Mouse (Mus musculus) neural tube, embryonic 12.5 days (tissue): Measurements from ENCODE around the gene Itga4. TPM values are rescaled to one million over a fixed set of nuclear protein-coding genes. Genes with fewer than 3 reads are reported as not detected.

ENCODE experiments used
- ATAC-seq: fragments of 200-750 bp; cut with Nextera tagmentation; 2 replicates; pipeline ENCODE4 v1.8.0; 2017; ENCODE audit warnings: low read depth, mild to moderate bottlenecking, moderate TSS enrichment, moderate library complexity; ENCODE audit not compliant: low FRiP score
- H3K27ac ChIP-seq: fragments of 300-500 bp; sonication (generic); 2 replicates; pipeline ENCODE4 v1.5.1; 2016
- H3K27me3 ChIP-seq: fragments of 300-500 bp; sonication (generic); replicated peaks from 2 replicates; pipeline ENCODE4 v1.6.1; 2016; ENCODE audit warnings: mild to moderate bottlenecking
- H3K36me3 ChIP-seq: fragments of 300-500 bp; sonication (generic); 2 replicates; pipeline ENCODE4 v1.6.1; 2016; ENCODE audit warnings: mild to moderate bottlenecking
- H3K4me1 ChIP-seq: fragments of 300-500 bp; sonication (generic); 2 replicates; pipeline ENCODE4 v1.6.1; 2016
- H3K4me2 ChIP-seq: fragments of 300-500 bp; sonication (generic); replicated peaks from 2 replicates; pipeline ENCODE4 v1.6.1; 2016; ENCODE audit warnings: mild to moderate bottlenecking
- H3K4me3 ChIP-seq: fragments of 300-500 bp; sonication (generic); 2 replicates; pipeline ENCODE4 v1.5.1; 2016
- H3K9ac ChIP-seq: fragments of 300-500 bp; sonication (generic); 2 replicates; pipeline ENCODE4 v1.6.1; 2016; ENCODE audit warnings: mild to moderate bottlenecking
- H3K9me3 ChIP-seq: fragments of 300-500 bp; sonication (generic); 2 replicates; pipeline ENCODE4 v1.6.1; 2016; ENCODE audit warnings: mild to moderate bottlenecking
- WGBS: fragments of 180-500 bp; shearing (Covaris S2); methylation state at CpG from one replicate; pipeline ENCODE4 v1.1.7; 2016; 5-methylcytosine and 5-hydroxymethylcytosine counted together
- polyA plus RNA-seq: library from polyadenylated mRNA; unstranded; fragments of >200 nt; fragmentation: Nextera tagmentation; extraction: Ambion mirVana; gene quantifications from 2 replicates; pipeline ENCODE4 v1.2.1, GENCODE M21; 2016

Itga4 gene
- polyA plus RNA-seq, 1 experiment from 2014 or later: 7.2 TPM

GRCm38 (mm10) chr2:79367451-79368450 lies 112.5 kb downstream of the Itga4 start:
- ATAC-seq: 0 out of 2 replicates have a peak, but pooled peaks have one; percentile 13

GRCm38 (mm10) chr2:79368661-79369060 lies 113.4 kb downstream of the Itga4 start:
- Histone ChIP-seq H3K9ac (no peak overlapping the region), H3K9me3 (no peaks in the 10 kb centered on the region), H3K4me1 (no peaks in the 10 kb centered on the region), H3K27me3 (no peaks in the 10 kb centered on the region), H3K36me3 (no peaks in the 10 kb centered on the region), H3K27ac (no peak overlapping the region), H3K4me2 (no peak overlapping the region), H3K4me3 (no peak overlapping the region)
- ATAC-seq: no peak
- 85% methylated on average over 12 of the region's 12 CpGs for WGBS

More at GRCm38 (mm10) chr2:79367451-79368450, 112.5 kb downstream of the Itga4 start:
- no peak overlapping the region for H3K9ac ChIP-seq
- WGBS: 78% methylated on average over 18 of the region's 18 CpGs
- no peak overlapping the region for H3K27ac ChIP-seq
- no peak overlapping the region for H3K4me3 ChIP-seq
- H3K36me3 ChIP-seq: no peaks in the 10 kb centered on the region
- H3K9me3 ChIP-seq: no peaks in the 10 kb centered on the region
- H3K27me3 ChIP-seq: no peaks in the 10 kb centered on the region
- H3K4me1 ChIP-seq: no peaks in the 10 kb centered on the region
- H3K4me2 ChIP-seq: no peak overlapping the region

GRCm38 (mm10) chr2:79369061-79369524 lies 113.9 kb downstream of the Itga4 start:
- Histone ChIP-seq H3K27ac (no peak overlapping the region), H3K4me3 (no peak overlapping the region), H3K27me3 (no peaks in the 10 kb centered on the region), H3K4me1 (no peaks in the 10 kb centered on the region), H3K9ac (no peak overlapping the region), H3K4me2 (no peak overlapping the region), H3K36me3 (no peaks in the 10 kb centered on the region), H3K9me3 (no peaks in the 10 kb centered on the region)
- WGBS: 62% methylated on average over 7 of the region's 7 CpGs
- ATAC-seq: no peak

GRCm38 (mm10) chr2:79369905-79370304 lies 114.7 kb downstream of the Itga4 start:
- Histone ChIP-seq H3K27ac (no peak overlapping the region), H3K9ac (no peak overlapping the region), H3K9me3 (no peaks in the 10 kb centered on the region), H3K36me3 (no peaks in the 10 kb centered on the region), H3K4me1 (no peaks in the 10 kb centered on the region), H3K4me2 (no peak overlapping the region), H3K27me3 (no peaks in the 10 kb centered on the region), H3K4me3 (no peak overlapping the region)
- no peak for ATAC-seq
- 86% methylated on average over 4 of the region's 4 CpGs for WGBS

- Histone ChIP-seq H3K4me1 (no peaks in the 10 kb centered on the region), H3K9ac (no peak overlapping the region), H3K36me3 (no peaks in the 10 kb centered on the region), H3K4me2 (no peak overlapping the region), H3K4me3 (no peak overlapping the region), H3K27me3 (no peaks in the 10 kb centered on the region), H3K27ac (no peak overlapping the region), H3K9me3 (no peaks in the 10 kb centered on the region)
- 87% methylated on average over 9 of the region's 9 CpGs for WGBS
- ATAC-seq: no peak
Observed at GRCm38 (mm10) chr2:79370711-79371312, 115.6 kb downstream of the Itga4 start.

- Histone ChIP-seq H3K9ac (no peak overlapping the region), H3K9me3 (no peaks in the 10 kb centered on the region), H3K4me1 (no peaks in the 10 kb centered on the region), H3K4me3 (no peak overlapping the region), H3K4me2 (no peak overlapping the region), H3K36me3 (no peaks in the 10 kb centered on the region), H3K27ac (no peak overlapping the region), H3K27me3 (no peaks in the 10 kb centered on the region)
- no peak for ATAC-seq
- 90% methylated on average over 7 of the region's 7 CpGs for WGBS
Observed at GRCm38 (mm10) chr2:79371326-79372153, 116.3 kb downstream of the Itga4 start.

- Histone ChIP-seq H3K4me3 (no peak overlapping the region), H3K4me2 (no peak overlapping the region), H3K4me1 (no peaks in the 10 kb centered on the region), H3K27me3 (no peaks in the 10 kb centered on the region), H3K9ac (no peak overlapping the region), H3K9me3 (no peaks in the 10 kb centered on the region), H3K27ac (no peak overlapping the region), H3K36me3 (no peaks in the 10 kb centered on the region)
- ATAC-seq: no peak
- 74% methylated on average over 2 of the region's 2 CpGs for WGBS
Observed at GRCm38 (mm10) chr2:79372154-79372467, 116.9 kb downstream of the Itga4 start.

- no peak overlapping the region for H3K4me2 ChIP-seq
- no peak overlapping the region for H3K4me3 ChIP-seq
- H3K9ac ChIP-seq: no peak overlapping the region
- H3K27me3 ChIP-seq: no peaks in the 10 kb centered on the region
- 50% methylated on average over 6 of the region's 6 CpGs for WGBS
- peak; percentile 60 for ATAC-seq
- no peaks in the 10 kb centered on the region for H3K36me3 ChIP-seq
- no peaks in the 10 kb centered on the region for H3K4me1 ChIP-seq
- no peak overlapping the region for H3K27ac ChIP-seq
- H3K9me3 ChIP-seq: no peaks in the 10 kb centered on the region
Observed at GRCm38 (mm10) chr2:79372486-79373200, 117.4 kb downstream of the Itga4 start.

- Histone ChIP-seq H3K4me2 (no peak overlapping the region), H3K27ac (no peak overlapping the region), H3K9ac (no peak overlapping the region), H3K4me3 (no peak overlapping the region), H3K27me3 (no peaks in the 10 kb centered on the region), H3K4me1 (peaks cover 5% of the 10 kb centered on the region; the same call in 1 of the 2 replicates), H3K9me3 (no peaks in the 10 kb centered on the region), H3K36me3 (no peaks in the 10 kb centered on the region)
- WGBS: 58% methylated on average over 8 of the region's 8 CpGs
- no peak for ATAC-seq
Observed at GRCm38 (mm10) chr2:79378346-79379086, 123.3 kb downstream of the Itga4 start.

- peaks cover 5% of the 10 kb centered on the region; the same call in 1 of the 2 replicates for H3K4me1 ChIP-seq
- H3K4me2 ChIP-seq: peak overlapping the region; percentile 27; the same call in 1 of the 2 replicates
- no peak overlapping the region for H3K9ac ChIP-seq
- H3K36me3 ChIP-seq: no peaks in the 10 kb centered on the region
- no peaks in the 10 kb centered on the region for H3K27me3 ChIP-seq
- H3K27ac ChIP-seq: no peak overlapping the region
- H3K9me3 ChIP-seq: no peaks in the 10 kb centered on the region
- H3K4me3 ChIP-seq: no peak overlapping the region
- ATAC-seq: peak; percentile 53
- WGBS: 11% methylated on average over 12 of the region's 12 CpGs
Observed at GRCm38 (mm10) chr2:79379087-79380041, 124.1 kb downstream of the Itga4 start.
